Mouse (Mus musculus): ENCODE data around the gene Klhl22.

Klhl22 gene

DNA sequence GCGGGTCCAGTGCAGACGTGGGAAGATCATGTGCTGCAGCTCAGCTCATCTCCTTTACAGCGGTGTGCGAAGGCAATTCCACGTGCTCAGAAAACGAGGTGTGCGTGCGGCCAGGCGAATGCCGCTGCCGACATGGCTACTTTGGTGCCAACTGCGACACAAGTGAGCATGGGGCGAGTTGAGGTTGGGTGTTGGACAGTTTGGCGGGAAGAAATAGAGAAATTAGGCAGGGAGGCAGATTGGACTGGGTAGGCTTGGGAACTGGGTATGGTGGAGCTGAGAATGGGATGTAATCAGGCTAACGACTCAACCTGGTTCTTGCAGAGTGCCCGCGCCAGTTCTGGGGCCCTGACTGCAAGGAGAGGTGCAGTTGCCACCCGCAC lies 43.0 kb downstream of the Klhl22 start:
- no peak for DNase-seq (ENCODE audit: low spot score)

DNA sequence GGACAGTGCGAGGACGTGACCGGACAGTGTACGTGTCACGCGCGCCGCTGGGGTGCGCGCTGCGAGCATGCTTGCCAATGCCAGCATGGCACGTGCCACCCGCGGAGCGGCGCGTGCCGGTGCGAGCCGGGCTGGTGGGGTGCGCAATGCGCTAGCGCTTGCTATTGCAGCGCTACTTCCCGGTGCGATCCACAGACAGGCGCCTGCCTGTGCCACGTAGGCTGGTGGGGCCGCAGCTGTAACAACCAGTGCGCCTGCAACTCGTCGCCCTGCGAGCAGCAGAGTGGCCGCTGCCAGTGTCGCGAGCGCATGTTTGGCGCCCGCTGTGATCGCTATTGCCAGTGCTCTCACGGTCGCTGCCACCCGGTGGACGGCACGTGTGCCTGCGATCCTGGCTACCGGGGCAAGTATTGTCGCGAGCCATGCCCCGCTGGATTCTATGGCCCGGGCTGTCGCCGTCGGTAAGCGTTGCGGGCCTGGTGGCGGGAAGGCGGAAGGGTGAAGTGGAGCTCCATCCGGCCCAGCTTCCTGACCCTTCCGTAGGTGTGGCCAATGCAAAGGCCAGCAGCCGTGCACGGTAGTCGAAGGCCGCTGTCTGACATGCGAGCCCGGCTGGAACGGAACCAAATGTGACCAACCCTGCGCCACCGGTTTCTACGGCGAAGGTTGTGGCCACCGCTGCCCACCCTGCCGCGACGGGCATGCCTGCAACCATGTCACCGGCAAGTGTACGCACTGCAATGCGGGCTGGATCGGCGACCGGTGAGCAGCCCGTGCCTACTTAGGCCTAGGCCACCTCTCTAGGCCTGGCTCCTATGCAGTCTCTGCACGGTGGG lies 43.6 kb downstream of the Klhl22 start:
- no peak for DNase-seq (ENCODE audit: low spot score)

DNA sequence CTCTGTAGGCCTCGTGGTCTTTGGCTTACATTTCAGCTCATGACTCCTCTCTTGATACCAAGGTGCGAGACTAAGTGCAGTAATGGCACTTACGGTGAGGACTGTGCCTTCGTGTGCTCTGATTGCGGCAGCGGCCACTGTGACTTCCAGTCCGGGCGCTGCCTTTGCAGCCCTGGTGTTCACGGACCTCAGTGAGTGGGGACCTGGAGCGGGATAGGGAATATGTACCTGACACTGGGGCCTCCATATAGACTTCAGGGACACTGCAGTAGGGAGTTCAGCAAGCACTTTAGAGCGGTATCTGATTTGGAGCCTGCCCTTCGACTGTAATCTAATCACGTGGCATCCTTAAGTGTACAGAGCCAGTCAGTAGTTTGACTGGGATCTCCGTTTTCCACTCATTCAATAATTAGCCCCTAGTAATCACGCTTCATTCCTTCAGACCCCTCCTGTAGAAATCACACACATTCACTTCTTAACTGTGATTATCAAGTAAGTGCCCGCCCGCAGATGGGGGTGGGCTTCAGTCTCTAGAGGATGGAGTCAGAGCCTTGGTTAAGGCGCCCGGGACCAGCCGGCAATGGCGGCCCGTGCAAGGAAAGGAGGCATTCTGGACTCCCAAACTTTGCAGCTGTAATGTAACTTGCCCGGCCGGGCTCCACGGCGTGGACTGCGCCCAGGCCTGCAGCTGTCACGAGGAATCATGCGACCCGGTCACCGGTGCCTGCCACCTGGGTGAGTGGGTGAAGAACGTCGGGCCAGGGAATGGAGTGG lies 44.4 kb downstream of the Klhl22 start:
- no peak for DNase-seq (ENCODE audit: low spot score)

DNA sequence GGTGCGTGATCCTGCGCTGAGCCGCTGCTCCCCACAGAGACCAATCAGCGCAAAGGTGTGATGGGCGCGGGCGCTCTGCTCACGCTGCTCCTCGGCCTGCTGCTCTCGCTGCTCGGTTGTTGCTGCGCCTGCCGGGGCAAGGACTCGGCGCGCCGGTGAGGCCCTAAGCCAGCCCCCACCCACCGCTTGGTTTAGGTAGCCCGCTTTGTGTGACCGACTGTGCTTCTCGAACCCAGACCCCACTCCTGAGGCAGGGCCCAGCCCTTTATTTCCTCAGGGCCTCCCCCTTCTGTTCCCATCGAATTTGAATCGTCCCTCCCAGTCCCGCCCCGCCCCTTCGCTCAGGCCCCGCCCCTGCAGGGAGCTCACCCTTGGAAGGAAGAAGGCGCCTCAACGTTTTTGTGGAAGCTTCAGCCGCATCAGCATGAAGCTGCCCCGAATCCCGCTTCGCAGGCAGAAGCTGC lies 45.1 kb downstream of the Klhl22 start:
- no peak for DNase-seq (ENCODE audit: low spot score)

DNA sequence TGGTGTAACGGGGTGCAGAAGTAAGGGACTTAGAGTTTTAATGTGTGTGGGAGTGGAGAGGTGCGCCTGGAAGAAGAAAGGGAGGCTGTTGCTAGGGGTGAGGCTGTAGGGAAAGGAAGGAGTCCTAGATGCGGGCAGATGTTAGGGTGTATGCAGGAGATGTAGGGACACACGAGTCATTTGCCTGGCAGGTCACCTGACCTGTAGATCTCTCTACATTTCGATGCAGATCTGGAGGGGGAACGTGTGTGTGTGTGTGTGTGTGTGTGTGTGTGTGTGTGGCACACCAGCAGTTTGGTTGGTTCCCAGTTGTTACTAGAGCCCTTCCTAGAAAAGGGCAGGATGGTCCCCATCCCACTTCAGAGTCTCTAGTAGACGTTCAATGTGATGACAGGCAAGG lies 45.6 kb downstream of the Klhl22 start:
- DNase-seq (ENCODE audit: low spot score), result no peak

DNA sequence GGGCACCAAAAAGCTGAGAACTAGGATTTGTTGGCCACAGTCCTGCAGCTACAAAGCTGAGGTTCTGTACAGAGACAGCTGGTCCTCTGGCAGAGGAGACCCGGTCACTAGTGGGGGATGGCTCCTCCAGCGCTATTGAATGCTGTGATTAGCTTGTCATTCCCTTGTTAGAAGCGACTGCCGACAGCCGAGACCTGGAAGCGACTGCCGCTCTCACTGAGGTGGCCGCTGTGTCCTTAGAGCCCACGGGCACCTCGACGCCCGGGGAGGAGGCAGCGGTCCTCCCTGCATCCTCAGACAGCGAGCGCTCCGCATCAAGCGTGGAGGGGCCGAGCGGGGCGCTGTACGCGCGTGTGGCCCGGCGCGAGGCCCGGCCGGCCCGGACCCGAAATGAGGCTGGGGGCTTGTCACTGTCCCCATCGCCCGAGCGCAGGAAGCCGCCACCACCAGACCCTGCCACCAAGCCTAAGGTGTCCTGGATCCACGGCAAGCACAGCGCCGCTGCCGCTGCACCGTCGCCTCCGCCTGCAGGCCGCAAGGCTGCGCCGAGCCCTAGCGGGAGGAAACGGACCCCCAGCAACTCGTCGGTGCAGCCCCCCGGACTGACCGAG lies 47.3 kb downstream of the Klhl22 start:
- no peak for DNase-seq (ENCODE audit: low spot score)

DNA sequence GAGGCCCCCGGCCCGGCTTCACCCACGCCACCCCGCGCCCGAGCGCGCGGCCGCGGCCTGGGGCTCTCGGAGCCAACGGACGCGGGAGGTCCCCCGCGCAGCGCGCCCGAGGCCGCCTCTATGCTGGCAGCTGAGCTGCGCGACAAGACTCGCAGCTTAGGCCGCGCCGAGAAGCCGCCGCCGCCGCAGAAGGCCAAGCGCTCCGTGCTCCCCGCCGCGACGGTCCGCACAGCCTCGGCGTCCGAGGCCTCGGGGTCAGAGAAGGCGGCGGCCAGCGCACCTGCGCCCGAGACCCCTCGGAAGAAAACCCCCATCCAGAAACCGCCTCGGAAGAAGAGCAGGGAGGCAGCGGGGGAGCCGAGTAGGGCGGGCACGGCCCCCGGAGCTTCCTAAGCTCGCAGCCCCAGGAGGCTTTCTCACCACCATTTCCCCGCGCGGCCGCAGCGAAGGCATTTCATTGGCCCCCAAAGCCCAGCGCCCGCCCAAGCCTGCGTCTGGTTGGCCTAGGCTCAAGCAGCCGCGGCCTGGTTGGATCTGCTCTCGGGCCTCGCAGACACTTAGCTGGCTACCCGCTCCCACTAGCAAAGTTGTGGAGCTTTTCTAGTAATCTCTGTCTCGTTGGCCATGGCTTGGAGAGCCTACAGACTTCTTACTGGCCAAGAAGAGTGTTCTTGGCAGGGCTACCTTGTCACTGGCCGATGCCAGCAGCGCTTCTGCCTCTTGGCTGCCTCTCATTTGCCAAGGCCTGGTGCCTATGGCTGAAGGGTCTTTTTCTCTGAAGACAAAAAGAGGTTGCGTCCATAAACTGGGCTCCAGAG lies 48.0 kb downstream of the Klhl22 start:
- DNase-seq (ENCODE audit: low spot score), result peak; percentile 53

DNA sequence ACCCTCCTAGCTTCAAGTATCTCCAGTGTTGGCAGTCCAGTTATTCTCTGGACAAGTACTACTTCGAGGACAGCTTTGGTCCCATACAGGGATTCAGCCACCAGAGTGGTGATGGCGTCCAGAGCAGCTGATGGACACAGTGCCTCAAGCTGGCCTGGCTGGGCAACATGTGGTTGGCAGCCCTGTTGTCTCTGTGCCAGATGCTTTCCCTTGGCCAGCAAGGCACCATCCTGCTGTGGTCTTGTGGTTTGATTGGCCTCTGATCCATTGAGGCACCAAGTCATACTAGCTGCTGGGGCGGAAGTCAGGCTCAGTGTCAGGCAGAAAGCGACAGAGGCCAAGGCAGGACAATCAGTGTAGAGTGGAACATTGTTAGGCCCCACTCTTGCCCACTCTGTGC lies 49.7 kb downstream of the Klhl22 start:
- no peak for DNase-seq (ENCODE audit: low spot score)

DNA sequence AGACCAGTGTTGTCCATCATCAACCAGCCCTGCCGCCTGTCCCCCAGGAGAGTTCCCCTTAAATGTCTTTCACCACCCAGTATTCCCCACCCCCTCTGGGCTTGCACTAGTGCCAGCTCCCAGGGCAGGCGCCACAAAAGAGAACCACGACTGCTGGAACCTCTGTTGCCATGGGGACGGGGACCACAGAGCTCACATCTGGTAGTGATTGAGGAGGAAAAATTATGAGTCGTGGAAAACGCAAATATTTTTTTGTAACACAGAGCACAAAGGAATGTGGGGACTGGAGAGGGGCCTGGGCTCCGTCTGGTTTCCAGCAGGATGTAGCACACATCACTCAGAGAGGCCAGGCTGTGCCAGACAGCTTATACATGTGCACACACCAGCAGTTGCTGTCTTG lies 50.3 kb downstream of the Klhl22 start:
- DNase-seq (ENCODE audit: low spot score), result no peak

DNA sequence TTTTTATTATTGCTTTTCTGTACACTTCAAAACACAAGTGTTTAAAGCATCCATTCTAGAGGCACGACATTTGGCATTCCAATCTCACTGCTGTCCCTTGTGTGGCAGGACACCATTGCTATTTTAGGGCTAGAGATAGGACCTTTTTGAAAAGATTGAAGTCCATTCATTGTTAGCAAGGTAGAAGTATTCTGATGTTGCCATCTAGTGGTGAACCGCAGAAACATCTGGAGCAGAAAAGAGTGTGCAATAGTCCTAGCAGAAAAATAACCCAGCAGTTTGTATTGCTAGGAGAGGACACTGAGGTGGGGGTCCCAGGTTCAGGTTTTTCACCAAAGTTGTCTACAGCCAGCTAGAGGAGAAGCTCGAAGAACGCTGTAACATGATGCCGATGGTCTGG lies 52.7 kb downstream of the Klhl22 start:
- DNase-seq (ENCODE audit: low spot score), result no peak

DNA sequence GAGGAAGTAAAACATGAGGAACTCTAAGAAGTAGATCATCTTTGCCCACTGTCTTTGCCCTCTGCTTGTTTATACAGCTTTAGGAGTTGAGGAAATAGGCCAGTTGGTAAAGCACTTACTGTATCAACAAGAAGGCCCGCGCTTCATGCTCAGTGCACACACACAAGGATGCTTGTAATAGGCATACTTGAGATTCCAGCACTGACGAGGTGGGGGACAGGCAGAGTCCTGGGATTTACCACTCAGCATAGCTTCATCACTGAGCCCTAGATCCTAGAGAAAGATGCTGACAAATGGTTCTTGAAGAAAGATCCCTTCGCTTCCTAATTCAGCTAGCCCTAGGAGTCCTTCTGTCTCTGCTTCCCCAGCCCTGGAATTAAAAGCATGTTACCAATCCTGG lies 53.8 kb downstream of the Klhl22 start:
- DNase-seq (ENCODE audit: low spot score), result no peak

DNA sequence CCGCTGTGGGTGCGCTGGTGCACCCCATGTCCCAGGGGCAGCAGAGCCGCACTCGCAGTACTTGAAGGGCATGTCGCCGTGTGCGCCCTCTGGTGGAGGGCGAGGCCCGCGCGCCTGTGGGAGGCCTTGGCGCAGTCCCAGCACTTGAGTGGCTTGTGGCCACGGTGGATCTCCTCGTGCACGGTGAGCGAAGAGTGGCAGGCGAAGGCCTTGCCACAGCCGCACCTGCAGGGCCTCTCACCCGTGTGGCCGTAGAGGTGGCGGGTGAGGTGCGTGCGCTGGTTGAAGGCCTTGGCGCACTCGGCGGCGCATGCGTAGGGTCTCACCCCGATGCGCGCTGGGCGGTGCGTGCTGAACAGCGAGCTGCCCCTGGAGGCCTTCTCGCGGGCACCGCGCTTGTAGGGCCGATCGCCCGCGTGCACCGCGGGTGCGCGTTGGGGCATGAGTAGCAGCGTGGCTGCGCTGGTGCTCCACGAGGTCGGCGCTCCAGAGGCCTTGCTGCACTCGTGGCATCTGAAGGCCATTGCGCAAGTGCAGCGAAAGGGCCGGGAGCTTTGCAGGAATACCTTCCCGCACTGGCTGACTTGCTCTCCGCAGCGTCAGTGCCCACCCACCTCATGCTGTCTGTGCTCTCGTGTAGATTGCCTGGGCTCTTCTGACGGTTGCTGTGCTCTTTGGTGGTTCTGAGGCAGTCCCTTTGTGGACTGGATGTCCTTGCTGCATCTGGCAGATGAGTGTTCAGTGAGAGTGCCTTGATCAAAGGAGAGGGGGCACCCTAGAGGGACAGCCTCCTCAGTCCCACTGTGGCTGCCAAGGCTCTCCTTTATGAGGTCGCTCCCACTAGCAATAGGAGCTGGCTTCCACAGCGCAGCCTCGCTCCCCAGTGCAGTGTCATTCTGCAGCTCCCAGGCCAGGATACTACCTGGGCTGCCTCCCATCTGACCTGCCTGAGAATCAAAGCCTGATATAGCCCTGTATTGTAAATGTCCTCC lies 56.3 kb downstream of the Klhl22 start:
- peak; percentile 56 for DNase-seq (ENCODE audit: low spot score)

DNA sequence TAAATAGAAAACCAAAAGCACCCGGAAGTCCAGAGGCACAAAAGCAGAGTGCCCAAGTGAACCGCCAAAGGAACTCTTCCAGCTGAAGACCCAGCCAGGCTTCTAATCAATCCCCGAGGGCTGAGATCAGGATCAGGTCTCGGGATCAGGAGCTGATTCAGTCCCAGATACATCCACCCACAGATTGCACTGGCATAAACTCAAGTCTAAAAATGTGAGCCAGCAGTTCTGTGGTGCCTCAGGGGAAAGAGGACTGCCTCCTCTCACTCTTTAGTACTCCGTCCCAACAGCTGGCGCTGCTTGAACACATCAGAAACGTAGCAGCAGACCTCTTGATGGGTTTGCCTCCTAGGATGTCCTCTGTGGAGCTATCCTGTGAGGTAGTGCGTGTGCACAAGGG lies 57.1 kb downstream of the Klhl22 start:
- DNase-seq (ENCODE audit: low spot score), result no peak

DNA sequence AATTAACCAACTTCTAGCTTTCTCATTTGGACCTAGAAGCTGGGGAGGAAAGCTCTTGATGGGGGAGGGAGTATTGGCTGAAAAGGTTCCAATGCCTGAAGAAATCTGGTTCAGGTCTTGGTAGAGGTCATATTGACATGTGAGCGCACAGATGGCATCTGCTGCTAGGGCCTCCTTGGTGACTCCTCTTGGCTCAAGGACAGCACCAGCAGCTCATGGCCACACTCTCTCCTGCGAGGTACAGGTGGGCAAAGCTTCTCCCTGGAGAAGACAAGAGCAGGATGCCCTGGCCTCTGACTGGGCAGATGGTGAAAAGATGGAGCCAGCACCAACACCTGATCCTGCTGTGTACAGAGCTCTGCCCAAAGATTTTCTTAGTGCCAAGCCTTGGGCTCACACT lies 67.1 kb downstream of the Klhl22 start:
- DNase-seq (ENCODE audit: low spot score), result no peak

DNA sequence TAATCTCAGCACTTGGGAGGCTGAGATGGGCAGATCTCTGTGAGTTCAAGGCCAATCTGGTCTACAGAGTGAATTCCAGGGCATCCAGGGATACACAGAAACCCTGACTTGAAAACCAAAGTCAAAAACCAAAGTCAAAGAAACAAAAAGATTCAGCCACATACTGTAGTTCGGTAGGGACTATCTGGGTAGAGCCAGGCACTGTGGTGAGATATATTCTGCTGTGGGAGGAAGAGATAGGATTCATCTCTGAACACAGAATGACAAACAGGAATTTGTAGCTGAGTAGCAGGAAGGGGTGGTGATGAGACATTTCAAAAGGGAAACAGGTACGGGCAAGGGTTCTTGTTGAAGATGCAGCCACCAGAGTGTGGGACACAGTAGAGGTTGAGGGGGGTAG lies 68.8 kb downstream of the Klhl22 start:
- DNase-seq (ENCODE audit: low spot score), result no peak

DNA sequence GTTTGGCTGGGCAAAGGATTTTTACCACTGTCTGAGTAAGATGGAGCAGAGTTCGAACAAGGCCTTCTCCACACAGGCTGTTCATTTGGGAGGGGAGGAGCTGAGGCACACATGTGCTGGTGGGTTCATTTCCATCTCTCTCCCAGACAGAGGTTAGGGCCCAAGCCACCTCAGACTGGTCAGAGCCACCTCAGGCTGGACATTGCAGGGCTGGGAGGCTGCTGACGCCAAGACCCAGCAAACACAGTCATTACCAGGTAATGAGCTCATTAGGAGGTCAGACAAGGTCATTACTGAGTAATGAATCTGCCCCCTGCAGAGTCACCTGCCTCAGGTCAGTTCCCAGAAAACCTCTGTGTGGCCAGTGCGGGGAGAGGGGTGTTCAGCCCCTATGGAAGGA lies 69.4 kb downstream of the Klhl22 start:
- DNase-seq (ENCODE audit: low spot score), result no peak

DNA sequence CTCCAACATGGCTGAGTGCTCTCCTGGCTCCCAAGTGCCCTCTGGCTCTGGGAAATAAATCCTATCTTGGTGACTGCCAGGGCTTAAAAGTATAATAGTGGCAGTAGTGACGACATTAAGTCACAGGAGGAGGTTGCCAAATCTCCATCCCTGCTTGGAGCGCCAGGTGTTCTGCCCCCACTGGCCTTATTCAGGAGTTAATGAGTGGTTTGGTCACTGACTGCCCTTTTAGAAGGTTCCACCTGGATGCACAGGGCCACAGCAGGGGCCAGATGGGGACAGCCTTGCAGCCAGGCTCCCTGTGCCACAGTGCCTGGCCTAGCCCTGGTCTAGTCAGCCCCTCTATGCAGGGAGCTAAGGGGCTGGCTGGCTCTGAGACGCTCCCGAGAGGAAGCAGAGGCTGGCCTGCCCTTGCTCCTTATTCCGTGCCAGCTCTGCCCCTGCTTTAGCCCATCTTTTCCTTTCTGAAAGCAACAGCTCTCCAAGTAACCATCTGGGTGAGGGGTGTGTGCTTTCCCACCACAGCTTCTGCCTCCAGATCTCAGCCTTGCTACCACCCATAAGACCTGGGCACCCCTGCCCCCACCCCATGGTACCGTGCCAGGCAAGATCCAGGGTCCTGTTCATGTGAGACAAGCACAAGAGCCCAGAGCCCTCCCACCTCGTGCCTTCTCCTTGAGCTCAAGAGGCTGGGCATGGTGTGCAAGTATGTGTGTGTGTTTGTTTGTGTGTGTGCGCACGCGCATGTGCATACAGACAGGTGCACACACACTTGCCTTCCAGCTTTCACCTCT lies 71.2 kb downstream of the Klhl22 start:
- no peak for DNase-seq (ENCODE audit: low spot score)

DNA sequence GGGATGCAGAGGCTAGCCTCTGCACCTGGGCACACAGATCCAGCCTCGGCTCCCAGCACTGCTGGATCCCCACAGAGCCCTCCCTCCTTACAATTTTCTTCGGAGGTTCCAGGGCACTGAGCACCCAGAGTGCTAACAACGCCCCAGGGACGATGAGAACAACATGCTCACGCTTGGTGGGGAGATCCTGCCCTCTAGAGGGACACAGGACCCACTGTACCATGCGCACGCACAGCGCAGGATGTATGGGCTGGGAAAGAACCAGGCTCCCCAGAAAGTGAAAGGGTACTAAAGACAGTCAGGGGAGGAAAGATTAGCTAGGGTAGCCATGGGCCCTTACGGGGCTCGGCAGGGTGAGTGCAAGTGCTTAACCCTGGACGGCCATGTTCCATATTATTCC lies 72.4 kb downstream of the Klhl22 start:
- no peak for DNase-seq (ENCODE audit: low spot score)

DNA sequence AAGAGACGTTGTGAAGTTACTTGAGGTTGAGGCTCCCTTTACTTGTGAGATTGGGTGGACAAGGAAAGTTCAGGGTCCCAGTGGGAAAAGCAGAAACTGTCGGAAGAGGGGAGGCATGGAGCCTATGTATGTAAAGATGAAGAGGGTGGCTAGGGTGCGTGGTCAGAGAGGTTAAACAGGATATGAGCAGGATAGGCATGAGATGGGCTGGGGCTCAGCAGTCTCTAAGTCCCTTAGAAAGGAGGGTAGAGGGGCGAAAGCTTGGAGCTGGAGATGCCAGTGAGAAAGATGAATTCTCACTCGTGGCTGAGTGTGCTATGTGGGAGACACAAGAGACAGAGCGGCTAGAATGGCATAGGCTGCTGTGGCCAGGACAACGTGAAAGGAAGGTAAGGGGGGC lies 73.4 kb downstream of the Klhl22 start, which contains the start of gene B830017H08Rik:
Gene B830017H08Rik, plus strand, starts transcription at position 301 of the 400 bp plus-strand sequence.
- DNase-seq (ENCODE audit: low spot score), result no peak

DNA sequence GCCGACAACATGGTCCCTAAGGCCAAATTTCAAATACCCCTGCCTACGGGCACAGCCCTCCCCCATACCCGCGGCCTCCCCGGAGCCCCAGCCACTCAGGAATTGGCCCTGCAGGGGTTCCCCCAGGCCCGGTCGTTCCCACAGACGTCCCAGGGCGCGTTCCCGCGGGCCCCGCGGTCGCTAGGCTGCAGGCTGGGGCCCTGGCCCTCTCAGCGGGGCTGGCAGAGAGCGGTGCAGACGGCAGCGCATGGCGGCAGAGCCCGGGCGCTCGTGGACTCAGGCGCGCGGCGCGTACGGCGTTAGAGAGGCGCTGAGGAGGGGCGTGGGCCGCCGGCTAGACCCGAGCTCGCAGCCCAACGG lies 73.9 kb downstream of the Klhl22 start:
- no peak for DNase-seq (ENCODE audit: low spot score)

All from urinary bladder, postnatal 25 days (tissue).